Mouse (Mus musculus): ENCODE measurements at regions not wholly inside any gene's neighbourhood (a gene's known extent, or its start where the extent isn't known, plus 50 kb on each side); places are given as distances from the start of the nearest gene placed in this dataset.
A peak's percentile ranks its signal among the peaks of the same experiment; 100 is the strongest.

- WGBS: 55% methylated on average over 9 of the region's 9 CpGs
- H3K9me3 ChIP-seq: no peaks in the 10 kb centered on the region
- H3K9ac ChIP-seq: no peak overlapping the region
- H3K4me1 ChIP-seq: peaks cover 15% of the 10 kb centered on the region
- H3K36me3 ChIP-seq: no peaks in the 10 kb centered on the region
- ATAC-seq (ENCODE audit: extremely low read depth, insufficient number of reproducible peaks, low FRiP score, low TSS enrichment): no peak
- peaks cover 78% of the 10 kb centered on the region for H3K27me3 ChIP-seq (replicated peaks)
- H3K4me2 ChIP-seq: no peak overlapping the region
- H3K27ac ChIP-seq (replicated peaks): no peak overlapping the region
- H3K4me3 ChIP-seq: no peak overlapping the region
Measured at GRCm38 (mm10) chr9:61220017-61220416, 152.1 kb upstream of the Tle3 start.

GRCm38 (mm10) chr9:61222212-61223003 lies 149.8 kb upstream of the Tle3 start:
- no peak for ATAC-seq (ENCODE audit: extremely low read depth, insufficient number of reproducible peaks, low FRiP score, low TSS enrichment)

GRCm38 (mm10) chr9:61225020-61225652 lies 147.0 kb upstream of the Tle3 start:
- Histone ChIP-seq H3K27ac (replicated peaks) (no peak overlapping the region), H3K27me3 (replicated peaks) (peaks cover 78% of the 10 kb centered on the region), H3K9ac (no peak overlapping the region), H3K4me3 (no peak overlapping the region), H3K9me3 (no peaks in the 10 kb centered on the region), H3K4me1 (peaks cover 19% of the 10 kb centered on the region), H3K36me3 (no peaks in the 10 kb centered on the region), H3K4me2 (no peak overlapping the region)
- no peak for ATAC-seq (ENCODE audit: extremely low read depth, insufficient number of reproducible peaks, low FRiP score, low TSS enrichment)
- WGBS: 72% methylated on average over 4 of the region's 4 CpGs

More at GRCm38 (mm10) chr9:61222212-61223003, 149.8 kb upstream of the Tle3 start:
- Histone ChIP-seq H3K4me2 (no peak overlapping the region), H3K27ac (replicated peaks) (no peak overlapping the region), H3K27me3 (replicated peaks) (peaks cover 77% of the 10 kb centered on the region), H3K36me3 (no peaks in the 10 kb centered on the region), H3K4me1 (peaks cover 15% of the 10 kb centered on the region), H3K4me3 (no peak overlapping the region), H3K9ac (no peak overlapping the region), H3K9me3 (no peaks in the 10 kb centered on the region)
- WGBS: 91% methylated on average over 18 of the region's 18 CpGs

GRCm38 (mm10) chr9:61225882-61226281 lies 146.3 kb upstream of the Tle3 start:
- Histone ChIP-seq H3K27me3 (replicated peaks) (peaks cover 77% of the 10 kb centered on the region), H3K4me2 (no peak overlapping the region)
- WGBS: 84% methylated on average over 1 of the region's 1 CpGs

GRCm38 (mm10) chr9:61226596-61227384 lies 145.4 kb upstream of the Tle3 start:
- Histone ChIP-seq H3K27me3 (replicated peaks) (peaks cover 82% of the 10 kb centered on the region), H3K9ac (no peak overlapping the region), H3K27ac (replicated peaks) (no peak overlapping the region), H3K4me2 (no peak overlapping the region), H3K4me1 (peaks cover 15% of the 10 kb centered on the region), H3K36me3 (no peaks in the 10 kb centered on the region), H3K9me3 (no peaks in the 10 kb centered on the region), H3K4me3 (no peak overlapping the region)
- 74% methylated on average over 11 of the region's 12 CpGs for WGBS
- ATAC-seq (ENCODE audit: extremely low read depth, insufficient number of reproducible peaks, low FRiP score, low TSS enrichment): no peak

More at GRCm38 (mm10) chr9:61225882-61226281, 146.3 kb upstream of the Tle3 start:
- no peaks in the 10 kb centered on the region for H3K36me3 ChIP-seq
- H3K4me3 ChIP-seq: no peak overlapping the region
- no peak for ATAC-seq (ENCODE audit: extremely low read depth, insufficient number of reproducible peaks, low FRiP score, low TSS enrichment)
- no peak overlapping the region for H3K9ac ChIP-seq
- no peaks in the 10 kb centered on the region for H3K9me3 ChIP-seq
- peaks cover 15% of the 10 kb centered on the region for H3K4me1 ChIP-seq
- no peak overlapping the region for H3K27ac ChIP-seq (replicated peaks)

GRCm38 (mm10) chr9:61227492-61228229 lies 144.5 kb upstream of the Tle3 start:
- Histone ChIP-seq H3K9ac (no peak overlapping the region), H3K36me3 (no peaks in the 10 kb centered on the region), H3K27me3 (replicated peaks) (peaks cover 82% of the 10 kb centered on the region), H3K4me3 (no peak overlapping the region), H3K27ac (replicated peaks) (no peak overlapping the region), H3K9me3 (no peaks in the 10 kb centered on the region), H3K4me1 (peaks cover 15% of the 10 kb centered on the region), H3K4me2 (peak overlapping the region; percentile 39)
- no peak for ATAC-seq (ENCODE audit: extremely low read depth, insufficient number of reproducible peaks, low FRiP score, low TSS enrichment)
- 29% methylated on average over 19 of the region's 19 CpGs for WGBS

- no peak for ATAC-seq (ENCODE audit: extremely low read depth, insufficient number of reproducible peaks, low FRiP score, low TSS enrichment)
- no peak overlapping the region for H3K9ac ChIP-seq
- 73% methylated on average over 6 of the region's 6 CpGs for WGBS
- H3K4me2 ChIP-seq: peak overlapping the region; percentile 39; the same call in 1 of the 2 replicates
- no peak overlapping the region for H3K27ac ChIP-seq (replicated peaks)
- H3K9me3 ChIP-seq: no peaks in the 10 kb centered on the region
- no peak overlapping the region for H3K4me3 ChIP-seq
- H3K27me3 ChIP-seq (replicated peaks): peaks cover 83% of the 10 kb centered on the region
- H3K36me3 ChIP-seq: no peaks in the 10 kb centered on the region
- H3K4me1 ChIP-seq: peaks cover 15% of the 10 kb centered on the region
Measured at GRCm38 (mm10) chr9:61228230-61228631, 143.9 kb upstream of the Tle3 start.

- Histone ChIP-seq H3K9ac (no peak overlapping the region), H3K27me3 (replicated peaks) (peaks cover 81% of the 10 kb centered on the region), H3K4me1 (peaks cover 15% of the 10 kb centered on the region), H3K4me2 (no peak overlapping the region), H3K27ac (replicated peaks) (no peak overlapping the region), H3K36me3 (no peaks in the 10 kb centered on the region), H3K9me3 (no peaks in the 10 kb centered on the region), H3K4me3 (no peak overlapping the region)
- no peak for ATAC-seq (ENCODE audit: extremely low read depth, insufficient number of reproducible peaks, low FRiP score, low TSS enrichment)
- 72% methylated on average over 4 of the region's 4 CpGs for WGBS
Measured at GRCm38 (mm10) chr9:61230306-61230705, 141.9 kb upstream of the Tle3 start.

- Histone ChIP-seq H3K27me3 (replicated peaks) (peaks cover 86% of the 10 kb centered on the region), H3K9ac (no peak overlapping the region)
Measured at GRCm38 (mm10) chr9:61232630-61233029, 139.5 kb upstream of the Tle3 start.

GRCm38 (mm10) chr9:61233251-61233650 lies 138.9 kb upstream of the Tle3 start:
- Histone ChIP-seq H3K27ac (replicated peaks) (no peak overlapping the region), H3K36me3 (no peaks in the 10 kb centered on the region), H3K4me1 (peaks cover 8% of the 10 kb centered on the region), H3K27me3 (replicated peaks) (peaks cover 91% of the 10 kb centered on the region), H3K4me2 (no peak overlapping the region), H3K9ac (no peak overlapping the region), H3K4me3 (no peak overlapping the region), H3K9me3 (no peaks in the 10 kb centered on the region)
- WGBS: 17% methylated on average over 2 of the region's 2 CpGs
- ATAC-seq (ENCODE audit: extremely low read depth, insufficient number of reproducible peaks, low FRiP score, low TSS enrichment): no peak

More at GRCm38 (mm10) chr9:61232630-61233029, 139.5 kb upstream of the Tle3 start:
- Histone ChIP-seq H3K9me3 (no peaks in the 10 kb centered on the region), H3K27ac (replicated peaks) (no peak overlapping the region), H3K4me3 (no peak overlapping the region), H3K4me2 (no peak overlapping the region), H3K4me1 (peaks cover 14% of the 10 kb centered on the region), H3K36me3 (no peaks in the 10 kb centered on the region)
- no peak for ATAC-seq (ENCODE audit: extremely low read depth, insufficient number of reproducible peaks, low FRiP score, low TSS enrichment)
- WGBS: 68% methylated on average over 7 of the region's 7 CpGs

Measured in heart, embryonic 13.5 days (tissue).